Mouse (Mus musculus): ENCODE data around the gene Il13.

DNA sequence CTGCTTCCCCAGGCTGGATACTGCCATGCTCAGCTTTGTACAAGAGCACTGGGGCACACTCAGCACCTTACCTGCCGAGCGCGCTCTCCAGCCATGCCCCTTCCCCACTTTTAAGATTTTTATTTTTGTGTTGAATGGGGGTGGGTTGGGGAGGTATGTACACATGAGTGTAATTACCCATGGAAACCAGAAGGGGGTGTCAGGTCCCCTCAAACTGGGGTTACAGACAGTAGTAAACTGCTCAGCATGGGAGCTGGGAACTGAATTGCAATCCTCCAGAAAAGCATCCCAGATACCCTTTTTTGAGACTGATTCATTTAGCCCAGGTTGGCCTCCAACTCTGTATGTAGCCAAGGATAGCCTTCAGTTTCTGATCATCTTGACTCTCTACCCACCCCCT, 29.5 kb downstream of the Il13 start:
- TF ChIP-seq CTCF (IDR thresholded peaks at IDR 0.05; ENCODE audit: extremely low read depth, insufficient read depth, low read length) (no peak), POLR2A (IDR thresholded peaks at IDR 0.05; ENCODE audit: extremely low read depth, insufficient read depth, low read length) (no peak)
